Mouse (Mus musculus) gastrocnemius, adult 8-10 months (tissue): ENCODE measurements around the gene Sgpl1. TPM values are rescaled to one million over a fixed set of nuclear protein-coding genes. Genes with fewer than 3 reads are reported as not detected.

ENCODE experiments used
- microRNA-seq: library from miRNA; unstranded; fragments of <30 nt; microRNA quantifications from one replicate; pipeline ENCODE4 v1.2.0, GENCODE M21; 2022
- total RNA-seq, 4 experiments: library from RNA; stranded (reverse); gene quantifications; 2 replicates each; pipeline ENCODE4 v1.2.4; 2022

Gene Sgpl1
- total RNA-seq, 4 experiments from 2014 or later: 3.5 to 6.4 (median 5.5) TPM

Small RNA genes lying within 50 kb of the gene (microRNA-seq; reads per million reads assigned to microRNA genes)
- gene Gm44308: not detected

Other genes starting within 250 kb of the Sgpl1 start
- gene Pcbd1, start 58.4 kb downstream of the Sgpl1 start, total RNA-seq: under 1 TPM in 2 of 4 experiments, not detected in 2; 0.34 to 0.70 TPM
- gene Tbata, start 24.3 kb upstream of the Sgpl1 start, total RNA-seq: not detected
- under 1 TPM; 0.31 to 0.58 (median 0.47) TPM for gene Adamts14, start 125.7 kb upstream of the Sgpl1 start, total RNA-seq
- gene Prf1, start 150.1 kb upstream of the Sgpl1 start, total RNA-seq: not detected
- 1 to 10 TPM; 2.7 to 5.7 (median 4.5) TPM for gene Pald1, start 235.8 kb upstream of the Sgpl1 start, total RNA-seq